Mouse (Mus musculus) embryonic stem cell, embryonic (primary cell): ENCODE data around the gene Ube2l3.

Source experiments
- CTCF ChIA-PET, 4 experiments: fragments of 300-600 bp in 2 of 4; fragments of 350-600 bp in 2 of 4; sonication (Branson Sonifier 250); formaldehyde crosslinking; loops; one replicate each; lab custom pipeline; 2022; ENCODE audit warnings: inconsistent platforms in 2 of 4; lab: Charles Lee
- POLR2A ChIA-PET, 4 experiments: fragments of 300-600 bp in 2 of 4; fragments of 350-600 bp in 2 of 4; sonication (Branson Sonifier 250); formaldehyde crosslinking; loops; one replicate each; lab custom pipeline; 2022; ENCODE audit warnings: antibody characterized with exemption in 4 of 4, inconsistent platforms in 1 of 4; lab: Charles Lee

Ube2l3 gene

GRCm38 (mm10) chr16:17225584-17225983, 23.1 kb upstream of the Ube2l3 start:
- ChIA-PET CTCF (interaction anchor here in 3 of 4 experiments (0.6 to 4.3 kb wide), 5 partner anchors 16 to 68 kb away, joined by 3 to 14 read pairs (median 6); partner anchors contain the start of gene Rimbp3 (in 1 of the 3)), POLR2A (interaction anchor here (0.6 to 24.6 kb wide), 12 partner anchors 5 to 38 kb away, joined by 3 to 895 read pairs (median 184); partner anchors contain the start of genes Hic2 (in 3 of the 4), Rimbp3 (in 2 of the 4) and Tmem191c (in 1 of the 4))

- ChIA-PET CTCF (interaction anchor here in 3 of 4 experiments (2.0 to 5.7 kb wide), 4 partner anchors 12 to 13 kb away, joined by 11 to 43 read pairs (median 25); partner anchors contain the start of gene Rimbp3 (in 3 of the 3)), POLR2A (interaction anchor here (0.6 to 24.6 kb wide), 22 partner anchors 5 to 868 kb away, joined by 3 to 895 read pairs (median 4); partner anchors contain the start of genes Hic2 (in 4 of the 4), Rimbp3 (in 2 of the 4), Lrrc74b (in 1 of the 4) and Sdf2l1 (in 1 of the 4))
Measured at GRCm38 (mm10) chr16:17222197-17222596, 19.7 kb upstream of the Ube2l3 start.

- POLR2A ChIA-PET = interaction anchor here (0.6 to 24.6 kb wide), 57 partner anchors 3 to 1603 kb away, joined by 3 to 895 read pairs (median 5); partner anchors contain the start of genes Hic2 (in 4 of the 4), Rimbp3 (in 4 of the 4), Tmem191c (in 3 of the 4) and Ccdc116 (in 2 of the 4)
- CTCF ChIA-PET = interaction anchor here (0.5 to 5.7 kb wide), 15 partner anchors 10 to 670 kb away, joined by 3 to 43 read pairs (median 6); partner anchors contain the start of genes Rimbp3 (in 2 of the 4), Tmem191c (in 2 of the 4) and Hic2 (in 1 of the 4)
Measured at GRCm38 (mm10) chr16:17220127-17220733, 17.8 kb upstream of the Ube2l3 start.

- ChIA-PET CTCF (no interaction called here), POLR2A (interaction anchor here (0.5 to 22.8 kb wide), 18 partner anchors 8 to 235 kb away, joined by 3 to 895 read pairs (median 6); partner anchors contain the start of genes Hic2 (in 3 of the 4), Crkl (in 1 of the 4), Sdf2l1 (in 1 of the 4) and Tmem191c (in 1 of the 4))
Measured at GRCm38 (mm10) chr16:17216934-17217633, 14.6 kb upstream of the Ube2l3 start.

GRCm38 (mm10) chr16:17209981-17210838, 7.8 kb upstream of the Ube2l3 start:
- CTCF ChIA-PET = interaction anchor here (0.5 to 5.8 kb wide), 86 partner anchors 9 to 356 kb away, joined by 3 to 285 read pairs (median 6); partner anchors contain the start of genes Tmem191c (in 4 of the 4), Hic2 (in 3 of the 4), Sdf2l1 (in 2 of the 4) and 2610318N02Rik (in 1 of the 4)
- POLR2A ChIA-PET = interaction anchor here (0.6 to 22.8 kb wide), 58 partner anchors 7 to 505 kb away, joined by 3 to 895 read pairs (median 6); partner anchors contain the start of genes Hic2 (in 4 of the 4), Tmem191c (in 4 of the 4), 2610318N02Rik (in 2 of the 4) and Sdf2l1 (in 2 of the 4)

GRCm38 (mm10) chr16:17209404-17209960, 7.0 kb upstream of the Ube2l3 start:
- ChIA-PET POLR2A (interaction anchor here (0.6 to 22.8 kb wide), 64 partner anchors 8 to 506 kb away, joined by 3 to 895 read pairs (median 6); partner anchors contain the start of genes Hic2 (in 4 of the 4), Tmem191c (in 4 of the 4), 2610318N02Rik (in 2 of the 4) and Sdf2l1 (in 2 of the 4)), CTCF (interaction anchor here (0.5 to 5.8 kb wide), 89 partner anchors 10 to 410 kb away, joined by 3 to 285 read pairs (median 6); partner anchors contain the start of genes Hic2 (in 4 of the 4), Tmem191c (in 4 of the 4), Sdf2l1 (in 2 of the 4) and 2610318N02Rik (in 1 of the 4))

- ChIA-PET CTCF (interaction anchor here (0.5 to 5.8 kb wide), 78 partner anchors 9 to 410 kb away, joined by 3 to 285 read pairs (median 7); partner anchors contain the start of genes Hic2 (in 4 of the 4), Tmem191c (in 4 of the 4), Sdf2l1 (in 2 of the 4) and 2610318N02Rik (in 1 of the 4)), POLR2A (interaction anchor here (0.6 to 22.8 kb wide), 55 partner anchors 8 to 410 kb away, joined by 3 to 895 read pairs (median 6); partner anchors contain the start of genes Hic2 (in 4 of the 4), Tmem191c (in 4 of the 4), 2610318N02Rik (in 2 of the 4) and Sdf2l1 (in 2 of the 4))
Measured at GRCm38 (mm10) chr16:17208389-17209361, 6.2 kb upstream of the Ube2l3 start, which contains the start of gene Rimbp3. Gene Rimbp3, plus strand, starts transcription at chr16:17208603.

- POLR2A ChIA-PET = interaction anchor here in 1 of 4 experiments (1.2 to 22.3 kb wide), 4 partner anchors 12 to 66 kb away, joined by 4 to 733 read pairs (median 6); partner anchors contain the start of gene Hic2
- CTCF ChIA-PET = interaction anchor here in 2 of 4 experiments (0.9 to 1.8 kb wide), 2 partner anchors 66 kb away, joined by 7 to 9 read pairs; no protein-coding TSS in a partner anchor
Measured at GRCm38 (mm10) chr16:17204990-17205389, 2.5 kb upstream of the Ube2l3 start.

- ChIA-PET CTCF (interaction anchor here in 2 of 4 experiments (0.7 to 1.4 kb wide), 3 partner anchors 69 to 75 kb away, joined by 3 read pairs; no protein-coding TSS in a partner anchor), POLR2A (interaction anchor here in 2 of 4 experiments (1.2 to 1.4 kb wide), 2 partner anchors 71 to 75 kb away, joined by 3 to 5 read pairs; partner anchors contain the start of genes Sdf2l1 (in 1 of the 2) and Tmem191c (in 1 of the 2))
Measured at GRCm38 (mm10) chr16:17201977-17202376, 472 bp downstream of the Ube2l3 start.

- ChIA-PET CTCF (interaction anchor here in 2 of 4 experiments (0.6 to 2.9 kb wide), 2 partner anchors 8 to 25 kb away, joined by 3 to 12 read pairs; partner anchors contain the start of gene Rimbp3 (in 1 of the 2)), POLR2A (interaction anchor here (0.6 to 9.0 kb wide), 20 partner anchors 8 to 307 kb away, joined by 3 to 57 read pairs (median 4); partner anchors contain the start of genes Hic2 (in 2 of the 4), Rimbp3 (in 2 of the 4), Lztr1 (in 1 of the 4) and Tmem191c (in 1 of the 4))
Measured at GRCm38 (mm10) chr16:17200953-17201707, 1.3 kb downstream of the Ube2l3 start.

GRCm38 (mm10) chr16:17200121-17200952, 2.1 kb downstream of the Ube2l3 start:
- CTCF ChIA-PET = interaction anchor here in 2 of 4 experiments (0.6 to 2.9 kb wide), 2 partner anchors 9 to 24 kb away, joined by 3 to 12 read pairs; partner anchors contain the start of gene Rimbp3 (in 1 of the 2)

GRCm38 (mm10) chr16:17193823-17194222, 8.6 kb downstream of the Ube2l3 start:
- POLR2A ChIA-PET = interaction anchor here in 2 of 4 experiments (0.7 to 9.0 kb wide), 11 partner anchors 11 to 83 kb away, joined by 3 to 57 read pairs (median 4); partner anchors contain the start of genes 2610318N02Rik (in 1 of the 2), Hic2 (in 1 of the 2), Rimbp3 (in 1 of the 2) and Sdf2l1 (in 1 of the 2)
- CTCF ChIA-PET = interaction anchor here in 2 of 4 experiments (0.5 to 1.7 kb wide), 3 partner anchors 55 to 207 kb away, joined by 4 to 6 read pairs (median 5); no protein-coding TSS in a partner anchor

More at GRCm38 (mm10) chr16:17200121-17200952, 2.1 kb downstream of the Ube2l3 start:
- POLR2A ChIA-PET = interaction anchor here (0.5 to 9.0 kb wide), 29 partner anchors 9 to 308 kb away, joined by 3 to 57 read pairs (median 5); partner anchors contain the start of genes Hic2 (in 2 of the 4), Rimbp3 (in 2 of the 4), Tmem191c (in 2 of the 4) and Lztr1 (in 1 of the 4)
